Mouse (Mus musculus) heart, adult 2 months (tissue): ENCODE measurements at regions not wholly inside any gene's neighbourhood (a gene's known extent, or its start where the extent isn't known, plus 50 kb on each side); places are given as distances from the start of the nearest gene placed in this dataset.

ENCODE experiments used
- DNase-seq, 2 experiments: peaks; one replicate each; pipeline ENCODE4 v3.0.0; 2021
- H3K27ac ChIP-seq: fragments of 200-600 bp; 2 replicates; pipeline ENCODE4 v1.8.1; 2022
- H3K27me3 ChIP-seq: fragments of 200-500 bp; 2 replicates; pipeline ENCODE4 v1.6.1; 2012; ENCODE audit warnings: mild to moderate bottlenecking, low read length, inconsistent platforms, mixed read lengths; ENCODE audit not compliant: control insufficient read depth, insufficient read depth
- H3K36me3 ChIP-seq: fragments of 200-500 bp; 2 replicates; pipeline ENCODE4 v1.6.1; 2012; ENCODE audit warnings: low read length, inconsistent platforms; ENCODE audit not compliant: control insufficient read depth, insufficient read depth
- H3K4me1 ChIP-seq: fragments of 200-500 bp; 2 replicates; pipeline ENCODE4 v1.6.1; 2011; ENCODE audit warnings: low read length; ENCODE audit not compliant: control insufficient read depth, insufficient read depth
- H3K4me3 ChIP-seq: fragments of 200-600 bp; 2 replicates; pipeline ENCODE4 v1.8.1; 2022
- H3K79me2 ChIP-seq: fragments of 200-500 bp; replicated peaks from 2 replicates; pipeline ENCODE4 v1.6.1; 2012; ENCODE audit warnings: mild to moderate bottlenecking, inconsistent platforms, low read length, moderate library complexity, mixed read lengths; ENCODE audit not compliant: control insufficient read depth, insufficient read depth
- H3K9ac ChIP-seq: fragments of 200-500 bp; 2 replicates; pipeline ENCODE4 v1.6.1; 2012; ENCODE audit warnings: low read depth, mild to moderate bottlenecking, control low read depth, inconsistent platforms, low read length, mixed read lengths
- CTCF ChIP-seq: fragments of 200-600 bp; IDR thresholded peaks from 2 replicates; pipeline ENCODE4 v1.8.1; 2022; ENCODE audit warnings: antibody characterized with exemption, mild to moderate bottlenecking, moderate library complexity
- EP300 ChIP-seq: fragments of 200-500 bp; IDR thresholded peaks from 2 replicates; pipeline ENCODE4 v1.6.1; 2011; ENCODE audit warnings: low read depth, low read length, control low read depth; ENCODE audit not compliant: insufficient read depth
- POLR2A ChIP-seq: fragments of 200-500 bp; IDR thresholded peaks from 2 replicates; pipeline ENCODE4 v1.6.1; 2011; ENCODE audit warnings: mild to moderate bottlenecking, low read depth, low read length, control low read depth; ENCODE audit not compliant: insufficient read depth
- WGBS: fragments of 180-500 bp; shearing (Covaris S2); methylation state at CpG from one replicate; pipeline ENCODE4 v1.1.7; 2018; 5-methylcytosine and 5-hydroxymethylcytosine counted together
- intact Hi-C: fragments of 180-260 bp; cut with DNase I; formaldehyde crosslinking; loops from one replicate; pipeline ENCODE4 v1.15.1; 2025

GRCm38 (mm10) chr13:119325510-119325909, 102.9 kb upstream of the Paip1 start:
- DNase-seq, result no peak
- TF ChIP-seq POLR2A (no peak), CTCF (no peak), EP300 (no peak)

GRCm38 (mm10) chr13:119326877-119327625, 101.3 kb upstream of the Paip1 start:
- Histone ChIP-seq H3K4me1 (no peaks in the 10 kb centered on the region), H3K27me3 (no peaks in the 10 kb centered on the region), H3K79me2 (no peaks in the 10 kb centered on the region), H3K4me3 (no peak overlapping the region), H3K9ac (no peak overlapping the region), H3K36me3 (no peaks in the 10 kb centered on the region), H3K27ac (no peak overlapping the region)
- DNase-seq, result no peak
- 75% methylated on average over 5 of the region's 5 CpGs for WGBS
- TF ChIP-seq EP300, result no peak
- no peak for TF ChIP-seq POLR2A
- TF ChIP-seq CTCF, result no peak
- intact Hi-C loops, result no loop called here

More at GRCm38 (mm10) chr13:119325510-119325909, 102.9 kb upstream of the Paip1 start:
- Histone ChIP-seq H3K36me3 (no peaks in the 10 kb centered on the region), H3K4me1 (no peaks in the 10 kb centered on the region), H3K27me3 (no peaks in the 10 kb centered on the region), H3K79me2 (no peaks in the 10 kb centered on the region), H3K27ac (no peak overlapping the region), H3K4me3 (no peak overlapping the region), H3K9ac (no peak overlapping the region)
- 86% methylated on average over 2 of the region's 2 CpGs for WGBS
- intact Hi-C loops, result no loop called here

- WGBS, result 86% methylated on average over 4 of the region's 4 CpGs
- Histone ChIP-seq H3K36me3 (no peaks in the 10 kb centered on the region), H3K4me1 (no peaks in the 10 kb centered on the region), H3K9ac (no peak overlapping the region), H3K27ac (no peak overlapping the region), H3K4me3 (no peak overlapping the region), H3K27me3 (no peaks in the 10 kb centered on the region), H3K79me2 (no peaks in the 10 kb centered on the region)
- TF ChIP-seq POLR2A, result no peak
- TF ChIP-seq CTCF, result no peak
- TF ChIP-seq EP300, result no peak
- intact Hi-C loops, result no loop called here
- DNase-seq, result no peak
Measured at GRCm38 (mm10) chr13:119328731-119329130, 99.7 kb upstream of the Paip1 start.

GRCm38 (mm10) chr13:119331815-119332214, 96.6 kb upstream of the Paip1 start:
- Histone ChIP-seq H3K79me2 (no peaks in the 10 kb centered on the region), H3K4me3 (no peak overlapping the region), H3K36me3 (peaks cover 2% of the 10 kb centered on the region; the same call in 1 of the 2 replicates), H3K9ac (no peak overlapping the region), H3K27ac (no peak overlapping the region), H3K4me1 (no peaks in the 10 kb centered on the region), H3K27me3 (no peaks in the 10 kb centered on the region)
- no peak for DNase-seq
- WGBS, result 95% methylated on average over 3 of the region's 3 CpGs
- intact Hi-C loops, result no loop called here
- TF ChIP-seq CTCF (no peak), EP300 (no peak), POLR2A (no peak)

GRCm38 (mm10) chr13:119333915-119334314, 94.5 kb upstream of the Paip1 start:
- Histone ChIP-seq H3K4me3 (no peak overlapping the region), H3K27me3 (no peaks in the 10 kb centered on the region), H3K4me1 (no peaks in the 10 kb centered on the region), H3K36me3 (peaks cover 2% of the 10 kb centered on the region), H3K27ac (no peak overlapping the region), H3K79me2 (no peaks in the 10 kb centered on the region), H3K9ac (no peak overlapping the region)
- DNase-seq, result no peak
- TF ChIP-seq POLR2A (no peak), CTCF (no peak), EP300 (no peak)
- intact Hi-C loops, result no loop called here
- 84% methylated on average over 6 of the region's 6 CpGs for WGBS

GRCm38 (mm10) chr13:119337861-119338260, 90.5 kb upstream of the Paip1 start:
- Histone ChIP-seq H3K4me3 (no peak overlapping the region), H3K9ac (no peak overlapping the region), H3K36me3 (peaks cover 10% of the 10 kb centered on the region), H3K79me2 (no peaks in the 10 kb centered on the region), H3K27ac (no peak overlapping the region), H3K4me1 (no peaks in the 10 kb centered on the region; the same call in 1 of the 2 replicates), H3K27me3 (no peaks in the 10 kb centered on the region)
- WGBS, result 85% methylated on average over 5 of the region's 5 CpGs
- intact Hi-C loops, result no loop called here
- TF ChIP-seq POLR2A (no peak), CTCF (no peak), EP300 (no peak)
- no peak for DNase-seq
